In the genomic region with DNA sequence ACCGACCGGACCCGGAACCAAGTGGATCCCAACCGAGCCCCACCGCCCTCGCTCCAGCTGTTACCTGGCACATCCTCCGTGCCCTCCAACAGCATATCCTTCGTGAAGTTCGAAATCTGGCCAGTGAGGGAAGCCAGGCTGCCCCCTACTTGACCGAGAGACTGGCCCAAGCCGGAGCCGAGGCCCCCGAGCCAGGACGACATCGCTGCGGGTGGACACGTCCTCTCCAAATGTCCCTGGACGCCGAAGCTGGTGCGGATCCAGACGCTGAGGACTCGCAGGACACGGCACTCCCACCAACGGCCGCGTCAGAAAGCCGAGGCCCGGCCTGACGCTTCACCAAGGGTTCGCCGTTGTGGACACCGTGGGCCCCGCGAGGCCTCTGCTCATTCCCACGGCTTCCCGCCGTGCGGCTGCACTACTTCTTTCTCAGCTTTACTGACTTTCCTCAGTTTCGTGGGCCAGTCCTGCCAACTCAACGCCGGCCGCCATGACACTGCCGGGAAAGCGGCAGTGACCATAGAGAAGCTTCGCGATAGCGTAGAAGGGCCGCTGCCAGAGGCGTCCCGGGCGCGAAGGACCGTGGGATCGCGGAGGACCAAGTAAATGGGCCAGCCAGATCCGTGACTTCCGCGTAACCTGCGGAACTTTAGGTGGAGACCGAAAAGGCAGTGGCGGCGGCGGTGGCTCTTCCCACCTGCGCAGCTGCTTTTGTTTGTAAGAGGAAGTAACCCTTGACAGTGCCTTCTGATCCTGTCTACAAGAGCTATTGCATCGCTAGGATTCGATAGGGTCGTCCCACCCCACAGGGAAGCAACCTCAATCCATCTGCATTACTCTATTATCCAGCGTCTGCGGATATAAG, we compare ENCODE assay signal across 8 mouse cellular contexts. TPM values are rescaled to one million over a fixed set of nuclear protein-coding genes. Genes with fewer than 3 reads are reported as not detected.
DNase-seq lines count a peak whose midpoint lies in the region; ATAC-seq lines count a peak whose summit lies in the region.

Gene Trip11, minus strand, starts transcription at position 642 of the 865 bp plus-strand sequence.

- H3K27ac ChIP-seq in embryonic facial prominence, embryonic 10.5 days (replicated peaks): peak within 1 kb of the TSS; percentile 94
- peak within 1 kb of the TSS; percentile 61; the same call in 1 of the 2 replicates for H3K27ac ChIP-seq in midbrain, embryonic 11.5 days (ENCODE audit: low read depth, low read length)

- intact Hi-C loops in left cerebral cortex, postnatal 4 days (cut with DNase I): no loop called here

- peak within 1 kb of the TSS; percentile 91 for H3K9ac ChIP-seq in midbrain, embryonic 11.5 days (ENCODE audit: low read length)

- peak within 1 kb of the TSS; percentile 82 for H3K4me2 ChIP-seq in midbrain, embryonic 11.5 days

- peaks cover 19% of the 10 kb centered on the region for H3K4me1 ChIP-seq in embryonic facial prominence, embryonic 10.5 days
- H3K4me1 ChIP-seq in midbrain, embryonic 11.5 days (ENCODE audit: control insufficient read depth, insufficient read depth, low read length): peaks cover 7% of the 10 kb centered on the region; the same call in 1 of the 2 replicates

- H3K36me3 ChIP-seq in embryonic facial prominence, embryonic 10.5 days (replicated peaks): peaks cover 16% of the 10 kb centered on the region
- peaks cover 5% of the 10 kb centered on the region; the same call in 1 of the 2 replicates for H3K36me3 ChIP-seq in midbrain, embryonic 11.5 days (ENCODE audit: control insufficient read depth, insufficient read depth, low read length)

- no peaks in the 10 kb centered on the region for H3K9me3 ChIP-seq in embryonic facial prominence, embryonic 10.5 days
- no peaks in the 10 kb centered on the region for H3K9me3 ChIP-seq in midbrain, embryonic 11.5 days (ENCODE audit: control insufficient read depth, low read length)

- peak within 1 kb of the TSS; percentile 97 for H3K4me3 ChIP-seq in embryonic facial prominence, embryonic 10.5 days
- peak within 1 kb of the TSS; percentile 86 for H3K4me3 ChIP-seq in midbrain, embryonic 11.5 days (ENCODE audit: low read depth, low read length)

- peak; percentile 97 for ATAC-seq in midbrain, embryonic 11.5 days (ENCODE audit: low FRiP score)

- WGBS in embryonic facial prominence, embryonic 10.5 days: under 1% methylated on average over 69 of the region's 69 CpGs
- WGBS in midbrain, embryonic 11.5 days: under 1% methylated on average over 68 of the region's 69 CpGs

- peak; percentile 96 for DNase-seq in adrenal gland, postnatal 14 days
- peak; percentile 89 for DNase-seq in embryonic facial prominence, embryonic 10.5 days (ENCODE audit: low spot score)
- DNase-seq in heart, adult 11 months: peak; percentile 99
- peak; percentile 89 for DNase-seq in kidney, adult 11 months
- peak; percentile 90 for DNase-seq in left cerebral cortex, postnatal 4 days
- DNase-seq in midbrain, embryonic 11.5 days (ENCODE audit: low spot score, missing footprints): peak; percentile 97
- DNase-seq in right cerebral cortex, postnatal 4 days: peak; percentile 87
- DNase-seq in yolk sac, embryonic 10.5 days (ENCODE audit: low spot score): peak; percentile 88

- H3K27me3 ChIP-seq in embryonic facial prominence, embryonic 10.5 days (replicated peaks; ENCODE audit: low read depth, poor library complexity, severe bottlenecking): no peaks in the 10 kb centered on the region
- no peaks in the 10 kb centered on the region for H3K27me3 ChIP-seq in midbrain, embryonic 11.5 days (ENCODE audit: control insufficient read depth, insufficient read depth, low read length)

RNA-seq across cellular contexts. Expression of gene Trip11, which starts in this region (rescaled TPM):
- total RNA-seq in adrenal gland, postnatal 14 days (2021): 34.7 and 37.3 TPM in 2 replicates
- polyA plus RNA-seq in embryonic facial prominence, embryonic 10.5 days (2016; fragmentation: Nextera tagmentation; extraction: Ambion mirVana): 19.0 and 19.2 TPM in 2 replicates
- total RNA-seq in left cerebral cortex, postnatal 4 days (2021): 10 to 100 TPM; 23.7 to 26.1 TPM
- polyA plus RNA-seq in midbrain, embryonic 11.5 days (2014; fragmentation: Nextera tagmentation; extraction: Ambion mirVana): 11.0 and 13.9 TPM in 2 replicates

Comparison
In these comparisons a context has a peak if more than half of its experiments do, and no peak if none do; other contexts are left out.
1. Peak in every context shown above with its lines: DNase-seq, ATAC-seq, H3K4me3 ChIP-seq and H3K27ac ChIP-seq.